ENCODE assay signal across 10 mouse cellular contexts in the genomic region with DNA sequence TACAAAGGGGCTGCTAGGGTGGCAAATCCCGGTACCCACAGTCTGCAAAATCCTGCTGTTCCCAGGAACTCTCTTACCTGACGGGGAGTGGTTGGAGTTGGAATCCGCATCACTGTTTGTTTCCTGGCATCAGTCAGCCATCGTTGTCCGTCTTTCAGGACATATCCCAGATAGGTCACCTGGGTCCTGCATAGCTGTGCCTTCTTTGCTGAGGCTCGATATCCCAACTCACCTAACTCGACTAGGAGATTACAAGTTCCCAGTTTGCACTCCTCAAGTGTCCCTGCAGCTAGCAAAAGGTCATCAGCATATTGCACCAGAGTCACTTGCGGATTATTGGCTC.
DNase-seq lines count a peak whose midpoint lies in the region; ATAC-seq and TF ChIP-seq lines count a peak whose summit lies in the region.
"Had no signal": no experiment of that assay in that cellular context is flagged by ENCODE, and none has a peak within 500 bp of the region (broad histone marks: within the 10 kb centered on the region; RNA-seq: fewer than 3 reads in every experiment).

No protein-coding gene starts in this region.

- H3K9ac ChIP-seq in kidney, embryonic 14.5 days (ENCODE audit: low read depth, low read length): no peak overlapping the region
- no peak overlapping the region for H3K9ac ChIP-seq in hindbrain, postnatal 0 days (replicated peaks; ENCODE audit: low read length)

- intact Hi-C loops in left cerebral cortex, adult 2 months (cut with DNase I): no loop called here

- no peaks in the 10 kb centered on the region for H3K27me3 ChIP-seq in kidney, adult 2 months (replicated peaks; ENCODE audit: control insufficient read depth, insufficient read depth, low read length)
- H3K27me3 ChIP-seq in kidney, embryonic 14.5 days (ENCODE audit: control insufficient read depth, insufficient read depth, low read length): 0 out of 2 replicates have a peak, but pooled peaks cover 6% of the 10 kb centered on the region
- no peaks in the 10 kb centered on the region for H3K27me3 ChIP-seq in hindbrain, postnatal 0 days (ENCODE audit: insufficient read depth, low read length)
- H3K27me3 ChIP-seq: Patski had no signal

- H3K27ac ChIP-seq in kidney, adult 2 months (ENCODE audit: insufficient read depth, low read depth, low read length): no peak overlapping the region
- no peak overlapping the region for H3K27ac ChIP-seq in kidney, embryonic 14.5 days (ENCODE audit: low read depth, low read length)
- no peak overlapping the region for H3K27ac ChIP-seq in hindbrain, postnatal 0 days
- H3K27ac ChIP-seq in left cerebral cortex, adult 2 months: no peak overlapping the region

- WGBS in kidney, adult 2 months: 60% methylated on average over 8 of the region's 8 CpGs
- WGBS in kidney, embryonic 14.5 days: 74% methylated on average over 8 of the region's 8 CpGs
- WGBS in hindbrain, postnatal 0 days: 71% methylated on average over 8 of the region's 8 CpGs

- H3K36me3 ChIP-seq in kidney, adult 2 months (ENCODE audit: control insufficient read depth, insufficient read depth, low read length): no peaks in the 10 kb centered on the region
- H3K36me3 ChIP-seq in kidney, embryonic 14.5 days (ENCODE audit: control insufficient read depth, insufficient read depth, low read length): 0 out of 2 replicates have a peak, but pooled peaks cover 4% of the 10 kb centered on the region
- no peaks in the 10 kb centered on the region for H3K36me3 ChIP-seq in hindbrain, postnatal 0 days (ENCODE audit: insufficient read depth, low read length)

- peak; percentile 4 for DNase-seq in kidney, adult 2 months
- peak; percentile 2 for DNase-seq in urinary bladder, postnatal 14 days (ENCODE audit: low spot score)
- no peak for DNase-seq in urinary bladder, adult 2 months (ENCODE audit: low spot score)
- DNase-seq in hindbrain, postnatal 0 days (ENCODE audit: low spot score): peak; percentile 7
- peak; percentile 16 for DNase-seq in yolk sac, embryonic 10.5 days (ENCODE audit: low spot score)
- DNase-seq in left cerebral cortex, adult 2 months (ENCODE audit: extremely low spot score in 1 of 2, low spot score in 2 of 2): no peak
- DNase-seq: cerebellum, postnatal 25 days; thymus, postnatal 14 days had no signal

- no peak for TF ChIP-seq CTCF in kidney, adult 2 months (conservative IDR thresholded peaks at IDR 0.05; ENCODE audit: insufficient read depth, insufficient read length, low read depth, low read length)
- TF ChIP-seq CTCF in hindbrain, postnatal 0 days (IDR thresholded peaks at IDR 0.05; ENCODE audit: low read depth): no peak
- TF ChIP-seq CTCF in left cerebral cortex, adult 2 months (IDR thresholded peaks at IDR 0.05): no peak

- H3K4me1 ChIP-seq in kidney, adult 2 months (ENCODE audit: control insufficient read depth, insufficient read depth, low read length): no peaks in the 10 kb centered on the region
- no peaks in the 10 kb centered on the region for H3K4me1 ChIP-seq in kidney, embryonic 14.5 days (ENCODE audit: control insufficient read depth, insufficient read depth, low read length)
- no peaks in the 10 kb centered on the region for H3K4me1 ChIP-seq in hindbrain, postnatal 0 days (ENCODE audit: insufficient read depth, low read length)

- no peak overlapping the region for H3K4me2 ChIP-seq in kidney, embryonic 14.5 days (replicated peaks; ENCODE audit: low read depth, low read length)
- H3K4me2 ChIP-seq in hindbrain, postnatal 0 days (ENCODE audit: low read depth, low read length): no peak overlapping the region

- no peak for TF ChIP-seq POLR2A in kidney, adult 2 months (IDR thresholded peaks at IDR 0.05; ENCODE audit: low read depth, low read length)

- no peak overlapping the region for H3K4me3 ChIP-seq in kidney, adult 2 months (ENCODE audit: insufficient read depth, low read depth, low read length)
- no peak overlapping the region for H3K4me3 ChIP-seq in kidney, embryonic 14.5 days (ENCODE audit: low read length)
- H3K4me3 ChIP-seq in hindbrain, postnatal 0 days (ENCODE audit: low read length): no peak overlapping the region
- H3K4me3 ChIP-seq in left cerebral cortex, adult 2 months: no peak overlapping the region

- peaks cover 78% of the 10 kb centered on the region for H3K9me3 ChIP-seq in kidney, embryonic 14.5 days (ENCODE audit: control insufficient read depth, low read length)
- peaks cover 77% of the 10 kb centered on the region for H3K9me3 ChIP-seq in hindbrain, postnatal 0 days (ENCODE audit: low read length)

- ATAC-seq in kidney, embryonic 14.5 days (ENCODE audit: low FRiP score, low TSS enrichment): no peak
- no peak for ATAC-seq in hindbrain, postnatal 0 days

Comparison
In these comparisons a context has a peak if more than half of its experiments do, and no peak if none do; other contexts are left out.
1. DNase-seq: peak in kidney, adult 2 months (single experiment), urinary bladder, postnatal 14 days (single experiment), hindbrain, postnatal 0 days (single experiment) and yolk sac, embryonic 10.5 days (single experiment); none in urinary bladder, adult 2 months (single experiment) and left cerebral cortex, adult 2 months (0 of 2).